Mouse (Mus musculus): ENCODE results near the gene Fam129b. TPM values are rescaled to one million over a fixed set of nuclear protein-coding genes. Genes with fewer than 3 reads are reported as not detected.
A peak's percentile ranks its signal among the peaks of the same experiment; 100 is the strongest.

Gene Fam129b
- polyA plus RNA-seq, 1 experiment from 2014 or later = 23.5 TPM

- no peaks in the 10 kb centered on the region for H3K36me3 ChIP-seq
- no peak overlapping the region for H3K4me3 ChIP-seq
- H3K27ac ChIP-seq (replicated peaks) = peak overlapping the region; percentile 33
- peaks cover 12% of the 10 kb centered on the region; the same call in 1 of the 2 replicates for H3K27me3 ChIP-seq (ENCODE audit: low read depth, poor library complexity, severe bottlenecking)
- peaks cover 68% of the 10 kb centered on the region for H3K4me1 ChIP-seq
- no peaks in the 10 kb centered on the region for H3K9me3 ChIP-seq (replicated peaks)
- DNase-seq (ENCODE audit: low spot score) = no peak
- 62% methylated on average over 17 of the region's 21 CpGs for WGBS
Measured at GRCm38 (mm10) chr2:32882283-32883043, 6.5 kb downstream of the Fam129b start.

- H3K9me3 ChIP-seq (replicated peaks) = no peaks in the 10 kb centered on the region
- no peaks in the 10 kb centered on the region for H3K36me3 ChIP-seq
- H3K4me3 ChIP-seq = no peak overlapping the region
- no peak for DNase-seq (ENCODE audit: low spot score)
- peak overlapping the region; percentile 55; the same call in 1 of the 2 replicates for H3K27ac ChIP-seq (replicated peaks)
- H3K4me1 ChIP-seq = peaks cover 63% of the 10 kb centered on the region
- H3K27me3 ChIP-seq (ENCODE audit: low read depth, poor library complexity, severe bottlenecking) = no peaks in the 10 kb centered on the region
- 45% methylated on average over 7 of the region's 7 CpGs for WGBS
Measured at GRCm38 (mm10) chr2:32884745-32885144, 8.8 kb downstream of the Fam129b start.

DNA sequence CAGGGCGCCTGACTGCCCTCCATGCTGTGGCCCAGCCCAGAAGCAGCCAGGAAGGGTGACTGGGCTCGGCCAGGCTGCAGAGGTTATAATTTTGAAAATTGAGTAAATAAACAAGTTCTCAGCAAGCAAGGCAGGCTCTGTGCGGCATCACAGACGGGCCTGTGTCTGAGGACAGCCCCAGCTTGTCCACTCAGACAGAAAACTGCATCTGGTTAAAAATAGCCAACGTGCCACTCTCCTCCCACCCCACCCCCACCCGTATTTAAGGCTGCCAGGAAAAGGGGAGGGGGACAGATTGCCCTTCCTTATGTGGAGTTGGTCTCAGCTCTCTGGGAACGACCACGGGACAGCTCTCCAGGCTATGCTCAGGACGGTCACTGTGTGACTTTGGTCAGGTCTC lies 12.1 kb downstream of the Fam129b start:
- Histone ChIP-seq H3K4me1 (peaks cover 42% of the 10 kb centered on the region), H3K27me3 (ENCODE audit: low read depth, poor library complexity, severe bottlenecking) (no peaks in the 10 kb centered on the region), H3K36me3 (0 out of 2 replicates have a peak, but pooled peaks cover 3% of the 10 kb centered on the region), H3K9me3 (replicated peaks) (no peaks in the 10 kb centered on the region), H3K4me3 (no peak overlapping the region), H3K27ac (replicated peaks) (peak overlapping the region; percentile 67)
- DNase-seq (ENCODE audit: low spot score) = no peak
- WGBS = 47% methylated on average over 9 of the region's 9 CpGs

GRCm38 (mm10) chr2:32888551-32888950 lies 12.6 kb downstream of the Fam129b start:
- H3K27me3 ChIP-seq (ENCODE audit: low read depth, poor library complexity, severe bottlenecking) = no peaks in the 10 kb centered on the region
- H3K27ac ChIP-seq (replicated peaks) = peak overlapping the region; percentile 67
- WGBS = 42% methylated on average over 3 of the region's 3 CpGs
- 0 out of 2 replicates have a peak, but pooled peaks cover 3% of the 10 kb centered on the region for H3K36me3 ChIP-seq
- peaks cover 42% of the 10 kb centered on the region for H3K4me1 ChIP-seq
- DNase-seq (ENCODE audit: low spot score) = no peak
- no peak overlapping the region for H3K4me3 ChIP-seq
- no peaks in the 10 kb centered on the region for H3K9me3 ChIP-seq (replicated peaks)

GRCm38 (mm10) chr2:32890280-32890679 lies 14.4 kb downstream of the Fam129b start:
- H3K9me3 ChIP-seq (replicated peaks) = no peaks in the 10 kb centered on the region
- peaks cover 29% of the 10 kb centered on the region for H3K4me1 ChIP-seq
- 88% methylated on average over 3 of the region's 3 CpGs for WGBS
- no peak overlapping the region for H3K27ac ChIP-seq (replicated peaks)
- H3K4me3 ChIP-seq = no peak overlapping the region
- no peak for DNase-seq (ENCODE audit: low spot score)
- H3K36me3 ChIP-seq = 0 out of 2 replicates have a peak, but pooled peaks cover 3% of the 10 kb centered on the region
- H3K27me3 ChIP-seq (ENCODE audit: low read depth, poor library complexity, severe bottlenecking) = no peaks in the 10 kb centered on the region

GRCm38 (mm10) chr2:32891278-32891677 lies 15.4 kb downstream of the Fam129b start:
- H3K9me3 ChIP-seq (replicated peaks) = no peaks in the 10 kb centered on the region
- H3K4me1 ChIP-seq = peaks cover 39% of the 10 kb centered on the region
- no peak overlapping the region for H3K27ac ChIP-seq (replicated peaks)
- no peaks in the 10 kb centered on the region for H3K27me3 ChIP-seq (ENCODE audit: low read depth, poor library complexity, severe bottlenecking)
- no peak overlapping the region for H3K4me3 ChIP-seq
- DNase-seq (ENCODE audit: low spot score) = no peak
- 79% methylated on average over 9 of the region's 9 CpGs for WGBS
- 0 out of 2 replicates have a peak, but pooled peaks cover 3% of the 10 kb centered on the region for H3K36me3 ChIP-seq

GRCm38 (mm10) chr2:32892490-32892889 lies 16.6 kb downstream of the Fam129b start:
- H3K36me3 ChIP-seq = 0 out of 2 replicates have a peak, but pooled peaks cover 3% of the 10 kb centered on the region
- no peak for DNase-seq (ENCODE audit: low spot score)
- H3K4me1 ChIP-seq = peaks cover 42% of the 10 kb centered on the region
- no peaks in the 10 kb centered on the region for H3K9me3 ChIP-seq (replicated peaks)
- H3K27me3 ChIP-seq (ENCODE audit: low read depth, poor library complexity, severe bottlenecking) = no peaks in the 10 kb centered on the region
- 89% methylated on average over 14 of the region's 14 CpGs for WGBS
- no peak overlapping the region for H3K27ac ChIP-seq (replicated peaks)
- no peak overlapping the region for H3K4me3 ChIP-seq

- Histone ChIP-seq H3K36me3 (0 out of 2 replicates have a peak, but pooled peaks cover 3% of the 10 kb centered on the region), H3K27ac (replicated peaks) (no peak overlapping the region), H3K27me3 (ENCODE audit: low read depth, poor library complexity, severe bottlenecking) (no peaks in the 10 kb centered on the region), H3K4me1 (peaks cover 32% of the 10 kb centered on the region), H3K9me3 (replicated peaks) (no peaks in the 10 kb centered on the region), H3K4me3 (no peak overlapping the region)
- 82% methylated on average over 2 of the region's 2 CpGs for WGBS
- no peak for DNase-seq (ENCODE audit: low spot score)
Measured at GRCm38 (mm10) chr2:32894097-32894496, 18.2 kb downstream of the Fam129b start.

GRCm38 (mm10) chr2:32895606-32896106 lies 19.7 kb downstream of the Fam129b start:
- Histone ChIP-seq H3K27me3 (ENCODE audit: low read depth, poor library complexity, severe bottlenecking) (no peaks in the 10 kb centered on the region), H3K27ac (replicated peaks) (peak overlapping the region; percentile 57), H3K4me1 (peaks cover 32% of the 10 kb centered on the region), H3K9me3 (replicated peaks) (no peaks in the 10 kb centered on the region), H3K4me3 (no peak overlapping the region), H3K36me3 (0 out of 2 replicates have a peak, but pooled peaks cover 3% of the 10 kb centered on the region)
- DNase-seq (ENCODE audit: low spot score) = no peak
- 39% methylated on average over 8 of the region's 8 CpGs for WGBS

- WGBS = 51% methylated on average over 10 of the region's 10 CpGs
- no peak for DNase-seq (ENCODE audit: low spot score)
- peaks cover 24% of the 10 kb centered on the region for H3K4me1 ChIP-seq
- H3K27ac ChIP-seq (replicated peaks) = no peak overlapping the region
- no peak overlapping the region for H3K4me3 ChIP-seq
- H3K36me3 ChIP-seq = 0 out of 2 replicates have a peak, but pooled peaks cover 3% of the 10 kb centered on the region
- H3K9me3 ChIP-seq (replicated peaks) = no peaks in the 10 kb centered on the region
- H3K27me3 ChIP-seq (ENCODE audit: low read depth, poor library complexity, severe bottlenecking) = no peaks in the 10 kb centered on the region
Measured at GRCm38 (mm10) chr2:32896507-32897147, 20.7 kb downstream of the Fam129b start.

DNA sequence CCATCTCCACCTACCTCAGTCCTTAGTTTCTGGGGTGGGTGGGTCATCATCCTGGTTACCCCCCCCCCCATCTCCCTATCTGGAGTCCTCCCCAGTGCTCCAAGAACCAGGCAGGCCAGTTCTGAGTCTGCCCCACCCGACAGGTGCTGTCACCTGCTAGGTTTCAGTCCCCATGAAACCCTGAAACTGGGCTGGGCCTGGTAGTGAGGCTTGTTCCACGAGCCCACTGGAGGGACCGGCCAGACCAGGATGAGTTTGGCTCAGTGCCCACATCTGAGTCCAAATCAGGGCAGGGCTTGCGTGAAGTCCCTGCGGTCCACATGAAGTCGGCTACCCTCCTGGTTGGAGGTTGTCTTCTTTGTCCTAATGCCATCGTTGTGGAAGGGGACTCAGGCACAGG lies 23.1 kb downstream of the Fam129b start:
- no peaks in the 10 kb centered on the region for H3K36me3 ChIP-seq
- 84% methylated on average over 7 of the region's 7 CpGs for WGBS
- no peaks in the 10 kb centered on the region for H3K9me3 ChIP-seq (replicated peaks)
- H3K27ac ChIP-seq (replicated peaks) = no peak overlapping the region
- H3K27me3 ChIP-seq (ENCODE audit: low read depth, poor library complexity, severe bottlenecking) = no peaks in the 10 kb centered on the region
- no peak for DNase-seq (ENCODE audit: low spot score)
- no peak overlapping the region for H3K4me3 ChIP-seq
- peaks cover 22% of the 10 kb centered on the region for H3K4me1 ChIP-seq

DNA sequence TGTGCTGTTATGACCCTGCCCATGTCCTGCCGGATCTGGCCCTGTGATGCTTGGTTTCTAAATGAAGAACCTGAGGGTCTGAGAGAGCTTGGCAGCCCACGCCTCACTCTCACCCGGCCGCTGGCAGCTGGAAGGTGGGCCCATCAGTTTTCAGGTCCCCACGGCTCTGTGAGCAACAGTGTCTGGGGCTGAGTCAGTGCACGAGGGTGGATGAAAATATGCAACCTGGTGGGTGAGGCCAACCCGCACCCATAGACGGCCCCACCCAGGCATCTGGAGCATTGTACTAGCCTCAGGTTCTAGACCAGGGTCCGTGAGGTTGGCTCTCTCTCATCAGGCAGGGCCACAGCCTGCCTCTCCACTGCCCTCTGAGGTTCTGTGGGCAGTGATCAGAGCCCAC lies 26.2 kb downstream of the Fam129b start:
- peaks cover 18% of the 10 kb centered on the region for H3K4me1 ChIP-seq
- H3K4me3 ChIP-seq = no peak overlapping the region
- 91% methylated on average over 9 of the region's 9 CpGs for WGBS
- peak overlapping the region; percentile 38; the same call in 1 of the 2 replicates for H3K27ac ChIP-seq (replicated peaks)
- H3K9me3 ChIP-seq (replicated peaks) = no peaks in the 10 kb centered on the region
- H3K36me3 ChIP-seq = 0 out of 2 replicates have a peak, but pooled peaks cover 4% of the 10 kb centered on the region
- H3K27me3 ChIP-seq (ENCODE audit: low read depth, poor library complexity, severe bottlenecking) = no peaks in the 10 kb centered on the region
- DNase-seq (ENCODE audit: low spot score) = no peak

DNA sequence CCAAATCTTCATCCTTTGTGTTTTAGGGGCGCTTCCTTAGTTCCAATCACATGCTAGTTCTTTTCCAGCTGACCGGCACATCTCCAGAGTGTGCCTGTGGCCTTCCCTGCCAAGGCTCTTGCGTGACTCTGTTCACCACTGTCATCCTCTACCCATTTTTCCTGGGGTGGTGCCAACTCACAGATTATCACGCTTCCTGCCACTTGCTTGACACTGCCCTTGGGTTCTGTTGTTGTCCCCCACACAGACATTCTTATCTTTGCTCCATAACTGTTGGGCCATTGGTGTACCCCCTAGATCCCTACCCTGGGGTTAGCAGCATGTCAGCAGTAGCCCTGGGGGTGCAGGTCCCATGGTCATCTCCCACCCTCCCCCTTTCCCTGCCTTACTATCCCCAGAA lies 27.6 kb downstream of the Fam129b start:
- no peak for DNase-seq (ENCODE audit: low spot score)
- H3K27me3 ChIP-seq (ENCODE audit: low read depth, poor library complexity, severe bottlenecking) = no peaks in the 10 kb centered on the region
- 0 out of 2 replicates have a peak, but pooled peaks cover 4% of the 10 kb centered on the region for H3K36me3 ChIP-seq
- H3K4me1 ChIP-seq = peaks cover 26% of the 10 kb centered on the region
- H3K9me3 ChIP-seq (replicated peaks) = no peaks in the 10 kb centered on the region
- WGBS = 93% methylated on average over 4 of the region's 4 CpGs
- no peak overlapping the region for H3K27ac ChIP-seq (replicated peaks)
- H3K4me3 ChIP-seq = no peak overlapping the region
